Mouse (Mus musculus) megakaryocyte-erythroid progenitor cell, adult 5 weeks (primary cell): ENCODE data around the gene Sepsecs. TPM values are rescaled to one million over a fixed set of nuclear protein-coding genes. Genes with fewer than 3 reads are reported as not detected.

Experiments
- polyA plus RNA-seq: library from polyadenylated mRNA; stranded (reverse); fragments of >175 nt; gene quantifications from 2 replicates; pipeline ENCODE4 v1.2.3, GENCODE M21; 2012

The Sepsecs gene
- polyA plus RNA-seq = 0.56 and 0.81 TPM in 2 replicates

GRCm38 (mm10) chr5:52669426-52670191 is at the start of gene Sepsecs:
Sepsecs (minus strand) TSS chr5:52669708.

Other genes starting within 250 kb of the Sepsecs start
- gene Ccdc149, start 198.2 kb downstream of the Sepsecs start, polyA plus RNA-seq = 2.1 and 2.7 TPM in 2 replicates
- 0.02 TPM in 1 of 2 replicates, not detected in the other for gene Lgi2, start 103.2 kb downstream of the Sepsecs start, polyA plus RNA-seq
- 21.8 and 22.0 TPM in 2 replicates for gene Pi4k2b, start 71.9 kb upstream of the Sepsecs start, polyA plus RNA-seq
- gene Zcchc4, start 105.7 kb upstream of the Sepsecs start, polyA plus RNA-seq = 7.0 and 8.2 TPM in 2 replicates
- 5.2 and 6.1 TPM in 2 replicates for gene Anapc4, start 164.3 kb upstream of the Sepsecs start, polyA plus RNA-seq